Mouse (Mus musculus): ENCODE measurements at regions not wholly inside any gene's neighbourhood (a gene's known extent, or its start where the extent isn't known, plus 50 kb on each side); places are given as distances from the start of the nearest gene placed in this dataset.
A peak's percentile ranks its signal among the peaks of the same experiment; 100 is the strongest.

- peak; percentile 8 for DNase-seq (ENCODE audit: low spot score)
Measured at GRCm38 (mm10) chr1:166576651-166577050, 70.8 kb downstream of the Gm4847 start.

GRCm38 (mm10) chr1:166571776-166572175, 74.4 kb upstream of the Gm4846 start:
- DNase-seq (ENCODE audit: low spot score), result no peak
